Mouse (Mus musculus) midbrain, embryonic 13.5 days (tissue): ENCODE results near the gene Helz. TPM values are rescaled to one million over a fixed set of nuclear protein-coding genes. Genes with fewer than 3 reads are reported as not detected.

ENCODE experiments used
- ATAC-seq: fragments of 200-750 bp; cut with Nextera tagmentation; 2 replicates; pipeline ENCODE4 v1.8.0; 2017; ENCODE audit warnings: mild to moderate bottlenecking, moderate TSS enrichment, moderate library complexity
- H3K27ac ChIP-seq: fragments of 300-500 bp; sonication (generic); 2 replicates; pipeline ENCODE4 v1.5.1; 2015; ENCODE audit warnings: inconsistent platforms, mild to moderate bottlenecking, moderate library complexity
- H3K27me3 ChIP-seq: fragments of 300-500 bp; sonication (generic); 2 replicates; pipeline ENCODE4 v1.6.1; 2015; ENCODE audit warnings: mild to moderate bottlenecking, inconsistent platforms
- H3K36me3 ChIP-seq: fragments of 300-500 bp; sonication (generic); 2 replicates; pipeline ENCODE4 v1.6.1; 2015; ENCODE audit warnings: mild to moderate bottlenecking, inconsistent platforms
- H3K4me1 ChIP-seq: fragments of 300-500 bp; sonication (generic); replicated peaks from 2 replicates; pipeline ENCODE4 v1.6.1; 2015; ENCODE audit warnings: inconsistent platforms
- H3K4me2 ChIP-seq: fragments of 300-500 bp; sonication (generic); replicated peaks from 2 replicates; pipeline ENCODE4 v1.6.1; 2015; ENCODE audit warnings: moderate library complexity, mild to moderate bottlenecking, inconsistent platforms
- H3K4me3 ChIP-seq: fragments of 300-500 bp; sonication (generic); replicated peaks from 2 replicates; pipeline ENCODE4 v1.5.1; 2015; ENCODE audit warnings: mild to moderate bottlenecking, inconsistent platforms
- H3K9ac ChIP-seq: fragments of 300-500 bp; sonication (generic); replicated peaks from 2 replicates; pipeline ENCODE4 v1.6.1; 2015; ENCODE audit warnings: mild to moderate bottlenecking, inconsistent platforms
- H3K9me3 ChIP-seq: fragments of 300-500 bp; sonication (generic); 2 replicates; pipeline ENCODE4 v1.6.1; 2016; ENCODE audit warnings: mild to moderate bottlenecking, inconsistent platforms
- WGBS: fragments of 180-500 bp; shearing (Covaris S2); methylation state at CpG from one replicate; pipeline ENCODE4 v1.1.7; 2015; 5-methylcytosine and 5-hydroxymethylcytosine counted together
- polyA plus RNA-seq: library from polyadenylated mRNA; unstranded; fragments of >200 nt; fragmentation: Nextera tagmentation; extraction: Ambion mirVana; gene quantifications from 2 replicates; pipeline ENCODE4 v1.2.1, GENCODE M21; 2015

The Helz gene
- polyA plus RNA-seq, 1 experiment from 2014 or later: 18.4 TPM

GRCm38 (mm10) chr11:107524966-107525365, 22.8 kb upstream of the Helz start:
- Histone ChIP-seq H3K9me3 (no peaks in the 10 kb centered on the region), H3K4me3 (no peak overlapping the region), H3K9ac (no peak overlapping the region), H3K27ac (no peak overlapping the region), H3K27me3 (no peaks in the 10 kb centered on the region), H3K4me2 (no peak overlapping the region), H3K4me1 (peaks cover 4% of the 10 kb centered on the region; the same call in 1 of the 2 replicates), H3K36me3 (no peaks in the 10 kb centered on the region)
- no peak for ATAC-seq
- 79% methylated on average over 1 of the region's 1 CpGs for WGBS

GRCm38 (mm10) chr11:107527632-107528031, 20.1 kb upstream of the Helz start:
- no peak overlapping the region for H3K27ac ChIP-seq
- no peak for ATAC-seq
- no peak overlapping the region for H3K4me3 ChIP-seq
- no peaks in the 10 kb centered on the region for H3K9me3 ChIP-seq
- H3K4me1 ChIP-seq: peaks cover 4% of the 10 kb centered on the region; the same call in 1 of the 2 replicates
- H3K36me3 ChIP-seq: no peaks in the 10 kb centered on the region
- no peak overlapping the region for H3K9ac ChIP-seq
- no peak overlapping the region for H3K4me2 ChIP-seq
- 21% methylated on average over 3 of the region's 3 CpGs for WGBS
- H3K27me3 ChIP-seq: no peaks in the 10 kb centered on the region

- Histone ChIP-seq H3K27ac (no peak overlapping the region), H3K4me1 (peaks cover 4% of the 10 kb centered on the region; the same call in 1 of the 2 replicates), H3K9ac (no peak overlapping the region), H3K27me3 (no peaks in the 10 kb centered on the region), H3K4me3 (no peak overlapping the region), H3K36me3 (no peaks in the 10 kb centered on the region), H3K4me2 (no peak overlapping the region), H3K9me3 (no peaks in the 10 kb centered on the region)
- 47% methylated on average over 8 of the region's 8 CpGs for WGBS
- no peak for ATAC-seq
Observed at GRCm38 (mm10) chr11:107529320-107529719, 18.4 kb upstream of the Helz start.

- Histone ChIP-seq H3K36me3 (no peaks in the 10 kb centered on the region), H3K9me3 (no peaks in the 10 kb centered on the region), H3K27ac (no peak overlapping the region), H3K4me3 (no peak overlapping the region), H3K4me1 (peaks cover 4% of the 10 kb centered on the region; the same call in 1 of the 2 replicates), H3K4me2 (no peak overlapping the region), H3K27me3 (no peaks in the 10 kb centered on the region), H3K9ac (no peak overlapping the region)
- WGBS: 67% methylated on average over 4 of the region's 4 CpGs
- no peak for ATAC-seq
Observed at GRCm38 (mm10) chr11:107531445-107531844, 16.3 kb upstream of the Helz start.

GRCm38 (mm10) chr11:107532271-107532670, 15.5 kb upstream of the Helz start:
- Histone ChIP-seq H3K27me3 (no peaks in the 10 kb centered on the region), H3K36me3 (no peaks in the 10 kb centered on the region), H3K4me3 (no peak overlapping the region), H3K27ac (no peak overlapping the region), H3K4me1 (peaks cover 4% of the 10 kb centered on the region; the same call in 1 of the 2 replicates), H3K4me2 (no peak overlapping the region), H3K9me3 (no peaks in the 10 kb centered on the region), H3K9ac (no peak overlapping the region)
- ATAC-seq: no peak
- WGBS: 47% methylated on average over 5 of the region's 5 CpGs

GRCm38 (mm10) chr11:107538994-107539393, 8.7 kb upstream of the Helz start:
- Histone ChIP-seq H3K4me1 (no peaks in the 10 kb centered on the region), H3K9ac (no peak overlapping the region), H3K4me2 (no peak overlapping the region), H3K27me3 (no peaks in the 10 kb centered on the region), H3K27ac (no peak overlapping the region), H3K4me3 (no peak overlapping the region), H3K36me3 (no peaks in the 10 kb centered on the region), H3K9me3 (no peaks in the 10 kb centered on the region)
- WGBS: 92% methylated on average over 4 of the region's 4 CpGs
- ATAC-seq: no peak

- Histone ChIP-seq H3K27ac (no peak overlapping the region), H3K4me2 (no peak overlapping the region), H3K9me3 (no peaks in the 10 kb centered on the region), H3K27me3 (peaks cover 3% of the 10 kb centered on the region; the same call in 1 of the 2 replicates), H3K4me1 (no peaks in the 10 kb centered on the region), H3K4me3 (no peak overlapping the region), H3K36me3 (no peaks in the 10 kb centered on the region), H3K9ac (no peak overlapping the region)
- ATAC-seq: no peak
- 89% methylated on average over 1 of the region's 1 CpGs for WGBS
Observed at GRCm38 (mm10) chr11:107540339-107540738, 7.4 kb upstream of the Helz start.

GRCm38 (mm10) chr11:107545747-107546476, 1.8 kb upstream of the Helz start:
- Histone ChIP-seq H3K4me2 (peak overlapping the region; percentile 96), H3K4me3 (peak overlapping the region; percentile 97), H3K36me3 (0 out of 2 replicates have a peak, but pooled peaks cover 3% of the 10 kb centered on the region), H3K4me1 (peaks cover 23% of the 10 kb centered on the region), H3K27ac (no peak overlapping the region), H3K27me3 (peaks cover 12% of the 10 kb centered on the region), H3K9me3 (no peaks in the 10 kb centered on the region), H3K9ac (no peak overlapping the region)
- 26% methylated on average over 13 of the region's 13 CpGs for WGBS
- ATAC-seq: no peak

GRCm38 (mm10) chr11:107546667-107547301, 946 bp upstream of the Helz start:
- H3K27ac ChIP-seq: peak overlapping the region; percentile 79; the same call in 1 of the 2 replicates

GRCm38 (mm10) chr11:107548204-107548975, 660 bp downstream of the Helz start:
- WGBS: 8% methylated on average over 39 of the region's 39 CpGs
- Histone ChIP-seq H3K4me1 (peaks cover 23% of the 10 kb centered on the region), H3K9ac (peak overlapping the region; percentile 90), H3K4me3 (peak overlapping the region; percentile 97), H3K27me3 (peaks cover 12% of the 10 kb centered on the region), H3K9me3 (no peaks in the 10 kb centered on the region), H3K4me2 (peak overlapping the region; percentile 96), H3K27ac (peak overlapping the region; percentile 79), H3K36me3 (peaks cover 16% of the 10 kb centered on the region)
- ATAC-seq: peak; percentile 72

More at GRCm38 (mm10) chr11:107546667-107547301, 946 bp upstream of the Helz start:
- peak; percentile 77 for ATAC-seq
- under 1% methylated on average over 37 of the region's 37 CpGs for WGBS
- peaks cover 12% of the 10 kb centered on the region for H3K27me3 ChIP-seq
- H3K9me3 ChIP-seq: no peaks in the 10 kb centered on the region
- H3K4me1 ChIP-seq: peaks cover 23% of the 10 kb centered on the region
- H3K36me3 ChIP-seq: peaks cover 10% of the 10 kb centered on the region; the same call in 1 of the 2 replicates
- H3K4me3 ChIP-seq: peak overlapping the region; percentile 97
- H3K4me2 ChIP-seq: peak overlapping the region; percentile 96
- H3K9ac ChIP-seq: peak overlapping the region; percentile 90

GRCm38 (mm10) chr11:107559874-107560273, 12.1 kb downstream of the Helz start:
- 97% methylated on average over 5 of the region's 5 CpGs for WGBS
- no peak overlapping the region for H3K27ac ChIP-seq
- no peak overlapping the region for H3K9ac ChIP-seq
- no peaks in the 10 kb centered on the region for H3K4me1 ChIP-seq
- H3K36me3 ChIP-seq: peaks cover 40% of the 10 kb centered on the region
- no peak overlapping the region for H3K4me2 ChIP-seq
- ATAC-seq: no peak
- H3K9me3 ChIP-seq: no peaks in the 10 kb centered on the region
- H3K4me3 ChIP-seq: no peak overlapping the region
- H3K27me3 ChIP-seq: no peaks in the 10 kb centered on the region

- Histone ChIP-seq H3K27me3 (no peaks in the 10 kb centered on the region), H3K27ac (no peak overlapping the region), H3K9ac (no peak overlapping the region), H3K4me3 (no peak overlapping the region), H3K36me3 (peaks cover 21% of the 10 kb centered on the region), H3K4me2 (no peak overlapping the region), H3K9me3 (no peaks in the 10 kb centered on the region), H3K4me1 (no peaks in the 10 kb centered on the region)
- 91% methylated on average over 3 of the region's 3 CpGs for WGBS
- no peak for ATAC-seq
Observed at GRCm38 (mm10) chr11:107567431-107567830, 19.7 kb downstream of the Helz start.
